Mouse (Mus musculus): ENCODE data around the gene Sumo3. TPM values are rescaled to one million over a fixed set of nuclear protein-coding genes. Genes with fewer than 3 reads are reported as not detected.

The Sumo3 gene
- polyA plus RNA-seq, 1 experiment from 2014 or later = 329 TPM

- H3K9me3 ChIP-seq (replicated peaks) = no peaks in the 10 kb centered on the region
- H3K4me3 ChIP-seq = no peak overlapping the region
- 63% methylated on average over 13 of the region's 13 CpGs for WGBS
- no peak overlapping the region for H3K27ac ChIP-seq
- peaks cover 9% of the 10 kb centered on the region for H3K4me1 ChIP-seq
- peaks cover 75% of the 10 kb centered on the region for H3K36me3 ChIP-seq (ENCODE audit: poor library complexity, severe bottlenecking)
- H3K27me3 ChIP-seq = no peaks in the 10 kb centered on the region
- no peak overlapping the region for H3K4me2 ChIP-seq
- no peak for ATAC-seq
- no peak overlapping the region for H3K9ac ChIP-seq
Observed at GRCm38 (mm10) chr10:77634452-77635231, 28.7 kb downstream of the Sumo3 start.

- 94% methylated on average over 7 of the region's 7 CpGs for WGBS
- Histone ChIP-seq H3K36me3 (ENCODE audit: poor library complexity, severe bottlenecking) (peaks cover 87% of the 10 kb centered on the region), H3K4me2 (no peak overlapping the region), H3K27me3 (no peaks in the 10 kb centered on the region), H3K4me1 (peaks cover 6% of the 10 kb centered on the region), H3K9ac (no peak overlapping the region), H3K27ac (no peak overlapping the region), H3K4me3 (no peak overlapping the region), H3K9me3 (replicated peaks) (no peaks in the 10 kb centered on the region)
- no peak for ATAC-seq
Observed at GRCm38 (mm10) chr10:77636234-77636922, 30.5 kb downstream of the Sumo3 start.

GRCm38 (mm10) chr10:77638956-77639355 lies 33.1 kb downstream of the Sumo3 start:
- H3K9ac ChIP-seq = no peak overlapping the region
- H3K4me1 ChIP-seq = peaks cover 6% of the 10 kb centered on the region

GRCm38 (mm10) chr10:77643160-77643559 lies 37.3 kb downstream of the Sumo3 start:
- Histone ChIP-seq H3K4me3 (no peak overlapping the region), H3K9ac (no peak overlapping the region), H3K27ac (no peak overlapping the region), H3K4me1 (peaks cover 6% of the 10 kb centered on the region), H3K36me3 (ENCODE audit: poor library complexity, severe bottlenecking) (peaks cover 86% of the 10 kb centered on the region), H3K4me2 (no peak overlapping the region), H3K9me3 (replicated peaks) (no peaks in the 10 kb centered on the region), H3K27me3 (no peaks in the 10 kb centered on the region)
- ATAC-seq = no peak
- 85% methylated on average over 7 of the region's 7 CpGs for WGBS

More at GRCm38 (mm10) chr10:77638956-77639355, 33.1 kb downstream of the Sumo3 start:
- H3K27me3 ChIP-seq = no peaks in the 10 kb centered on the region
- H3K4me3 ChIP-seq = no peak overlapping the region
- no peak for ATAC-seq
- peaks cover 87% of the 10 kb centered on the region for H3K36me3 ChIP-seq (ENCODE audit: poor library complexity, severe bottlenecking)
- no peaks in the 10 kb centered on the region for H3K9me3 ChIP-seq (replicated peaks)
- WGBS = 79% methylated on average over 6 of the region's 6 CpGs
- H3K4me2 ChIP-seq = no peak overlapping the region
- no peak overlapping the region for H3K27ac ChIP-seq

- H3K4me3 ChIP-seq = no peak overlapping the region
- ATAC-seq = no peak
- no peak overlapping the region for H3K4me2 ChIP-seq
- 90% methylated on average over 5 of the region's 5 CpGs for WGBS
- H3K9ac ChIP-seq = no peak overlapping the region
- H3K36me3 ChIP-seq (ENCODE audit: poor library complexity, severe bottlenecking) = peaks cover 67% of the 10 kb centered on the region
- no peaks in the 10 kb centered on the region for H3K9me3 ChIP-seq (replicated peaks)
- no peak overlapping the region for H3K27ac ChIP-seq
- no peaks in the 10 kb centered on the region for H3K27me3 ChIP-seq
- no peaks in the 10 kb centered on the region for H3K4me1 ChIP-seq
Observed at GRCm38 (mm10) chr10:77645571-77645970, 39.7 kb downstream of the Sumo3 start.

- no peak overlapping the region for H3K4me2 ChIP-seq
- no peaks in the 10 kb centered on the region for H3K4me1 ChIP-seq
- no peak overlapping the region for H3K4me3 ChIP-seq
- no peaks in the 10 kb centered on the region for H3K27me3 ChIP-seq
- no peak overlapping the region for H3K9ac ChIP-seq
- WGBS = 81% methylated on average over 1 of the region's 1 CpGs
- no peaks in the 10 kb centered on the region for H3K9me3 ChIP-seq (replicated peaks)
- peak overlapping the region; percentile 25; the same call in 1 of the 2 replicates for H3K27ac ChIP-seq
- peaks cover 50% of the 10 kb centered on the region for H3K36me3 ChIP-seq (ENCODE audit: poor library complexity, severe bottlenecking)
- no peak for ATAC-seq
Observed at GRCm38 (mm10) chr10:77647461-77647860, 41.6 kb downstream of the Sumo3 start.

- WGBS = 82% methylated on average over 8 of the region's 8 CpGs
Observed at GRCm38 (mm10) chr10:77647901-77648300, 42.0 kb downstream of the Sumo3 start.

GRCm38 (mm10) chr10:77652046-77652445 lies 46.1 kb downstream of the Sumo3 start:
- 91% methylated on average over 9 of the region's 9 CpGs for WGBS

More at GRCm38 (mm10) chr10:77647901-77648300, 42.0 kb downstream of the Sumo3 start:
- Histone ChIP-seq H3K36me3 (ENCODE audit: poor library complexity, severe bottlenecking) (peaks cover 46% of the 10 kb centered on the region), H3K27me3 (no peaks in the 10 kb centered on the region), H3K9ac (no peak overlapping the region), H3K4me1 (no peaks in the 10 kb centered on the region), H3K4me2 (no peak overlapping the region), H3K4me3 (no peak overlapping the region), H3K9me3 (replicated peaks) (no peaks in the 10 kb centered on the region), H3K27ac (no peak overlapping the region)
- ATAC-seq = no peak

GRCm38 (mm10) chr10:77658286-77658994 lies 52.5 kb downstream of the Sumo3 start:
- WGBS = 79% methylated on average over 15 of the region's 15 CpGs
- Histone ChIP-seq H3K4me1 (no peaks in the 10 kb centered on the region), H3K9ac (no peak overlapping the region), H3K27ac (no peak overlapping the region), H3K9me3 (replicated peaks) (no peaks in the 10 kb centered on the region), H3K4me2 (no peak overlapping the region), H3K4me3 (no peak overlapping the region), H3K27me3 (no peaks in the 10 kb centered on the region), H3K36me3 (ENCODE audit: poor library complexity, severe bottlenecking) (no peaks in the 10 kb centered on the region)
- no peak for ATAC-seq

More at GRCm38 (mm10) chr10:77652046-77652445, 46.1 kb downstream of the Sumo3 start:
- Histone ChIP-seq H3K36me3 (ENCODE audit: poor library complexity, severe bottlenecking) (peaks cover 5% of the 10 kb centered on the region), H3K27ac (no peak overlapping the region), H3K27me3 (no peaks in the 10 kb centered on the region), H3K9me3 (replicated peaks) (no peaks in the 10 kb centered on the region), H3K4me2 (no peak overlapping the region), H3K9ac (no peak overlapping the region), H3K4me3 (no peak overlapping the region), H3K4me1 (no peaks in the 10 kb centered on the region)
- no peak for ATAC-seq

GRCm38 (mm10) chr10:77663949-77664665 lies 58.2 kb downstream of the Sumo3 start:
- ATAC-seq = no peak
- Histone ChIP-seq H3K9ac (no peak overlapping the region), H3K36me3 (ENCODE audit: poor library complexity, severe bottlenecking) (no peaks in the 10 kb centered on the region), H3K4me2 (no peak overlapping the region; the same call in 1 of the 2 replicates), H3K27ac (no peak overlapping the region), H3K4me3 (no peak overlapping the region), H3K4me1 (no peaks in the 10 kb centered on the region), H3K27me3 (no peaks in the 10 kb centered on the region), H3K9me3 (replicated peaks) (no peaks in the 10 kb centered on the region)
- WGBS = 64% methylated on average over 43 of the region's 43 CpGs

GRCm38 (mm10) chr10:77666342-77666741 lies 60.4 kb downstream of the Sumo3 start:
- H3K27ac ChIP-seq = no peak overlapping the region
- no peak overlapping the region for H3K4me2 ChIP-seq
- WGBS = 85% methylated on average over 8 of the region's 8 CpGs
- no peak for ATAC-seq
- H3K4me1 ChIP-seq = no peaks in the 10 kb centered on the region
- H3K27me3 ChIP-seq = no peaks in the 10 kb centered on the region
- no peak overlapping the region for H3K4me3 ChIP-seq
- no peak overlapping the region for H3K9ac ChIP-seq
- no peaks in the 10 kb centered on the region for H3K9me3 ChIP-seq (replicated peaks)
- H3K36me3 ChIP-seq (ENCODE audit: poor library complexity, severe bottlenecking) = no peaks in the 10 kb centered on the region
